Mouse (Mus musculus): Measurements from ENCODE around the gene Acot6. TPM values are rescaled to one million over a fixed set of nuclear protein-coding genes. Genes with fewer than 3 reads are reported as not detected.
"Not testable (repeated sequence)": the region's sequence is repeated elsewhere in the genome, so short reads cannot be mapped to it uniquely, and the experiment has no call there.

The Acot6 gene
- 1 to 10 TPM; 3.3 TPM for total RNA-seq (2021)
- long read RNA-seq, experiment 1 = 0 reads
- long read RNA-seq, experiment 2 = 0 reads

DNA sequence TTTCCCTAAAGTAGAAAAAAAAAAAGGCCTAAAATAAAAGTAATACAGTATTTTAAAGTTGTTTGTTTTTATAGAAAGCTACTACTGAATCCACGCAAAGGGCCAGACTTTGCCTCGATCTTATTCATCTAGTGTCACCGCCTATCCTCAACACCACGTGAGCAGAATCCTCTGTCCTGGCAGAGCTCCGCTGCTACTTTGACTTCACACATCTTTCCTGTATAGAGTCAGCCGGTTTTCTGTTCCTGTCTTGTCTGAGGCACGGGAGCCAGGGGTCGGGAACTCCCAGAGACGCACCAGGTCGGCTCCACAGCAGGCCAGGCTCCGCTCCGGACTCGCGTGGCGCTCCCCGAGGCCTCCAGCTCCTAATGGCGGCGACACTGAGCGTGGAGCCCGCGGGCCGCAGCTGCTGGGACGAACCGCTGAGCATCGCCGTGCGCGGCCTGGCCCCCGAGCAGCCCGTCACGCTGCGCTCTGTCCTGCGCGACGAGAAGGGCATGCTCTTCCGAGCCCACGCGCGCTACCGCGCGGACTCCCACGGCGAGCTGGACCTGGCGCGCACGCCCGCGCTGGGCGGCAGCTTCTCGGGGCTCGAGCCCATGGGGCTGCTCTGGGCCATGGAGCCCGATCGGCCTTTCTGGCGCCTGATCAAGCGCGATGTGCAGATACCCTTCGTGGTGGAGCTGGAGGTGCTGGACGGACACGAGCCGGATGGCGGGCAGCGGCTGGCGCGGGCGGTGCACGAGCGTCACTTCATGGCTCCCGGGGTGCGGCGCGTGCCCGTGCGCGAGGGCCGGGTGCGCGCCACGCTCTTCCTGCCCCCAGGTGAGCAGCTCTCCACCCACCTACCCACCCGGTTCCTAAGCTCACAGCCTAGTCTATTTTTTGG is at the start of gene Acot6:
Gene Acot6, plus strand, starts transcription at position 51 of the 889 bp plus-strand sequence.
- intact Hi-C loops (cut with DNase I) = not testable (repeated sequence)

DNA sequence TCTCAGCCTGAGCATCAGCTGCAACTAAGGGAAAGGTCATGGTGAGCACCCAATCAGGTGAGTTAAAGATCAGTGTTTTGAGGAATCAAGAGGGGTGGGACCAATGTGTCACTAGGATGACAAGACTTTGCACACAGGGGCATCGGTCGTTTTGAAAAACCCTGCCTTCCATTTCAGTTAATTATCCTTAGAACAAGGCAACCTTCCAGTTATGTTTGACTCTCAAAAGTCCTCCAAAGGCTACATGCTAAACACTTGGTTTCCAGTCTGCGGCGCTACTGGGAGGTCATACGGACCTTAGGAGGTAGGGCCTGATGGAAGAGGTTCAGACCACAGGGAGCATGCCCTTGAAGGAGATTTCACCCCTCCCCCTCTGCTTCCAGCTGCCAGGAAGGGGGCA is 49.7 kb upstream of the Acot6 start:
- intact Hi-C loops (cut with DNase I); DNase-seq (ENCODE audit: extremely low spot score in 1 of 2, low spot score in 2 of 2); H3K27ac ChIP-seq; H3K4me3 ChIP-seq: not testable (repeated sequence)

More for the DNA sequence above, at the start of gene Acot6:
- Histone ChIP-seq H3K4me3 (peak within 1 kb of the TSS; percentile 64), H3K27ac (peak within 1 kb of the TSS; percentile 84)
- peak; percentile 31 to 52 for DNase-seq (ENCODE audit: extremely low spot score in 1 of 2, low spot score in 2 of 2)

- Histone ChIP-seq H3K27ac (no peak within 1 kb of the TSS), H3K4me3 (peak within 1 kb of the TSS; percentile 51; the same call in 1 of the 2 replicates)
- TF ChIP-seq CTCF (IDR thresholded peaks at IDR 0.05) = no peak
- no peak for DNase-seq (ENCODE audit: extremely low spot score in 1 of 2, low spot score in 2 of 2)
- intact Hi-C loops (cut with DNase I) = no loop called here
Observed at GRCm38 (mm10) chr12:84051937-84052474, 48.4 kb upstream of the Acot6 start, which contains the start of gene Acot3. Gene Acot3, plus strand, starts transcription at chr12:84052144.

DNA sequence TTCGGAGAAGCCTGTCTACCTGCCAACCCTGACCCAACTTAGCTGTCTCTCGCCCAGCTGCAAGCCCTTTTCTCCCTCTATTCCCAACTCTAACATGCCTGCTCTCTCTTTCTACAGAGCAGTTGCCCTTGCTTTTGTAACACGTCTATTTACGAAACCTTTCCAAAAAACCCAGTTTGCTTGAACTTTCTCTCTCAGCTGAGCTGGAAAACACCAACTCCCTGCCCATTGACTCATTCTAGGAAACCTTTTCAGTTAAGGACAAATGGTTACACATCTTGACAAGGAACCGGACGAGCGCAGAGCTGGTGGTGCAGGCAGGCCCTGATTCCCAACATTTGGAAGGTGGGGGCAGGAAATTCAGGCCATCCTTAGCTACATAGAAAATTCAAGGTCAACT is 47.8 kb upstream of the Acot6 start:
- Histone ChIP-seq H3K4me3 (no peak overlapping the region), H3K27ac (no peak overlapping the region)
- no peak for DNase-seq (ENCODE audit: extremely low spot score in 1 of 2, low spot score in 2 of 2)
- intact Hi-C loops (cut with DNase I) = no loop called here
- no peak for TF ChIP-seq CTCF (IDR thresholded peaks at IDR 0.05)

DNA sequence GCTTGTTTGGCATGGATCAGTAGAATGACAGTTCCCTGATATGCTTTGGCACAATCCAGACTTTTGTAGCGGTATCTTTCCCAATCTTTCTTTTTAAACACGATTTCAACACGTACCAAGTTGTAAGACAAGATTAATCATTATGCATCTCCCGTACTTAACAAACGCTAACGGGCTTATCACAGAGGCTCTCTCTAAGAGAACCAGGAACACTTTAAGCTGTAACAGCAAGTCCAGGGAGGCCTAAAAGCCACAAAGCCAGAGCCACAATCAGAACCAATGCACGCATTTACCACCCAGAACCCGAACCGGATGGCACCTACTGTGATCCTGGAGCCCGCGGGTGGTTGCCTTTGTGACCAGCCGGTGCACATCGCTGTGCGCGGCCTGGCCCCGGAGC is 47.3 kb upstream of the Acot6 start:
- H3K27ac ChIP-seq = no peak overlapping the region
- DNase-seq (ENCODE audit: extremely low spot score in 1 of 2, low spot score in 2 of 2) = peak in 1 of 2 experiments; percentile 22
- TF ChIP-seq CTCF (IDR thresholded peaks at IDR 0.05) = no peak
- peak overlapping the region; percentile 51 for H3K4me3 ChIP-seq
- intact Hi-C loops (cut with DNase I) = no loop called here

DNA sequence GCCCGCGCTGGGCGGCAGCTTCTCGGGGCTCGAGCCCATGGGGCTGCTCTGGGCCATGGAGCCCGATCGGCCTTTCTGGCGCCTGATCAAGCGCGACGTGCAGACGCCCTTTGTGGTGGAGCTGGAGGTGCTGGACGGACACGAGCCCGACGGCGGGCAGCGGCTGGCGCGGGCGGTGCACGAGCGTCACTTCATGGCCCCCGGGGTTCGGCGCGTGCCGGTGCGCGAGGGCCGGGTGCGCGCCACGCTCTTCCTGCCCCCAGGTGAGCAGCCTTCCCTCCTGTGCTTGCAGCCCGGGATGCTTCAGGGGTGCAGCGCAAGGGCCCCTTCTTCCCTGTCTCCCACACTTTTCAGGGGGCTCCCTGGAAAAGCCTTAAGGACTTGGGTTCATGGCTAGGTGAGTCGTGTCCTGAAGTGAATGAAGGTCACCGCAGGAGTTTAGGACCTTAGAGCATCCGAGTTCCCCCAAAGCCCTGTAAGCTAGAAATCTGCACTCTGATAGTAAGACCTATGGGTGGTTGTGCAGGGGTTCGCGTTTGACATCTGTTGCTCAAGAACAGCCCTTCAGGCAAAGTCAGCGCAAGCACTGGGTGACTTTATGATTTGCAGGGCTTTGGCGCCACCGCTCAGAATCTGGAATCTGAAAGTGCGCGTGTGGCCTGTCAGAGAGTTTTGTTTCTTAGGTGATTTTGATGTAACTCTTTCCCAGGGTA is 46.6 kb upstream of the Acot6 start:
- DNase-seq (ENCODE audit: extremely low spot score in 1 of 2, low spot score in 2 of 2) = peak; percentile 20 to 23
- H3K27ac ChIP-seq = no peak overlapping the region
- intact Hi-C loops (cut with DNase I) = no loop called here

DNA sequence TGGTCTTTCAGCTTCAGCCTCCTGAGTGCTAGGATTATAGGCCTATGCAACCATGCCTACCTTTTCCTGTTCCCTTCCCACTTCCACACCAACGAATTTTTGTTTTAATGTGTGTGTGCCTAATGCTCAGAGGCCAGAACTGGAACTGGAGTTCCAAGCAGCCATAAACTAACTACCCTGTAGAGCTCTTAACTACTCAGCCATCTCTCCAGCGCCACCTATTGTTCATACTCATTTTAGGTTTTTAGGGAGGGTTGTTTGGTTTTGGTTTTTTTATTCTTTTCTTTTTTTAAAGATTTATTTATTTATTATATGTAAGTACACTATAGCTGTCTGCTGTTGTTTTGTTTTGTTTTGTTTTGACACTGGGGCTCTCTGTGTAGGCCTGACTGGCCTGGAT is 39.5 kb upstream of the Acot6 start:
- DNase-seq (ENCODE audit: extremely low spot score in 1 of 2, low spot score in 2 of 2) = no peak
- H3K27ac ChIP-seq = no peak overlapping the region
- peak; percentile 70 for TF ChIP-seq CTCF (IDR thresholded peaks at IDR 0.05)
- intact Hi-C loops (cut with DNase I) = loop anchor here (2.0 to 5.0 kb wide), 2 partner anchors 88 to 349 kb away; no protein-coding TSS in a partner anchor
- H3K4me3 ChIP-seq = no peak overlapping the region

More for the DNA sequence above, 46.6 kb upstream of the Acot6 start:
- TF ChIP-seq CTCF (IDR thresholded peaks at IDR 0.05) = no peak; the same call in 1 of the 2 replicates
- H3K4me3 ChIP-seq = peak overlapping the region; percentile 51

GRCm38 (mm10) chr12:84062336-84062735 is 38.1 kb upstream of the Acot6 start:
- intact Hi-C loops (cut with DNase I) = loop anchor here (5.0 kb wide), 1 partner anchor 350 kb away; no protein-coding TSS in a partner anchor
- H3K4me3 ChIP-seq = no peak overlapping the region
- no peak overlapping the region for H3K27ac ChIP-seq
- TF ChIP-seq CTCF (IDR thresholded peaks at IDR 0.05) = no peak
- no peak for DNase-seq (ENCODE audit: extremely low spot score in 1 of 2, low spot score in 2 of 2)

DNA sequence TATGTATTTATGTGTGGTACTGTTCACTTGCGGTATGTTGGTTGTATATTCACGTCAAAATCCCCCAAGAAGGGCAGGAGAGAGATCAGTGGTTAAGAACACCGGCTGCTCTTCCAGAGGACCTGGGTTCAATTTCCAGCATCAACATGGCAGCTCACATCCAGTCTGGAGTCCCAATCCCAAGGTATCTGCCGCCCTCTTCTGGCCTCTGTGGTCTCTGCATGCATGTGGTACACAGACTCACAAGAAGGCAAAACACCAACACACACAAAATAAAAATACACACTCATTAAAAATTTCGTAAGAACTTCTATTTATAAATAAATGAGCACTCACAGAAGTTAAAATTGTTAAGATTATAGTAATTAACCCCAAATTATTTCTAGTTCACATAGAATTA is 37.2 kb upstream of the Acot6 start:
- no peak for DNase-seq (ENCODE audit: extremely low spot score in 1 of 2, low spot score in 2 of 2)
- intact Hi-C loops (cut with DNase I) = loop anchor here (1.0 to 5.0 kb wide), 2 partner anchors 22 to 351 kb away; no protein-coding TSS in a partner anchor
- TF ChIP-seq CTCF (IDR thresholded peaks at IDR 0.05) = peak; percentile 32

GRCm38 (mm10) chr12:84063833-84064232 is 36.6 kb upstream of the Acot6 start:
- no peak for DNase-seq (ENCODE audit: extremely low spot score in 1 of 2, low spot score in 2 of 2)
- no peak overlapping the region for H3K4me3 ChIP-seq
- TF ChIP-seq CTCF (IDR thresholded peaks at IDR 0.05) = no peak
- H3K27ac ChIP-seq = no peak overlapping the region
- intact Hi-C loops (cut with DNase I) = loop anchor here (1.0 to 5.0 kb wide), 2 partner anchors 21 to 352 kb away; no protein-coding TSS in a partner anchor

More for the DNA sequence above, 37.2 kb upstream of the Acot6 start:
- Histone ChIP-seq H3K4me3 (no peak overlapping the region), H3K27ac (no peak overlapping the region)

- Histone ChIP-seq H3K4me3 (no peak overlapping the region), H3K27ac (no peak overlapping the region)
- no peak for TF ChIP-seq CTCF (IDR thresholded peaks at IDR 0.05)
- no peak for DNase-seq (ENCODE audit: extremely low spot score in 1 of 2, low spot score in 2 of 2)
- intact Hi-C loops (cut with DNase I) = loop anchor here (5.0 kb wide), 1 partner anchor 352 kb away; no protein-coding TSS in a partner anchor
Observed at GRCm38 (mm10) chr12:84064621-84065020, 35.8 kb upstream of the Acot6 start.
